Mouse (Mus musculus) liver, postnatal 0 days (tissue): ENCODE data around the gene Socs5.

Experiments used
- CTCF ChIP-seq: sonication (generic); IDR thresholded peaks from 2 replicates; pipeline ENCODE4 v1.5.1; 2016; ENCODE audit warnings: antibody characterized with exemption, low read depth
- EP300 ChIP-seq: IDR thresholded peaks from 2 replicates; pipeline ENCODE4 v1.6.1; 2016; ENCODE audit warnings: antibody characterized with exemption, low read depth, mild to moderate bottlenecking

GRCm38 (mm10) chr17:87152984-87153383, 45.5 kb downstream of the Socs5 start:
- no peak for TF ChIP-seq CTCF
- TF ChIP-seq EP300 = no peak
